17 mouse cellular contexts compared by ENCODE assay signal in the genomic region with DNA sequence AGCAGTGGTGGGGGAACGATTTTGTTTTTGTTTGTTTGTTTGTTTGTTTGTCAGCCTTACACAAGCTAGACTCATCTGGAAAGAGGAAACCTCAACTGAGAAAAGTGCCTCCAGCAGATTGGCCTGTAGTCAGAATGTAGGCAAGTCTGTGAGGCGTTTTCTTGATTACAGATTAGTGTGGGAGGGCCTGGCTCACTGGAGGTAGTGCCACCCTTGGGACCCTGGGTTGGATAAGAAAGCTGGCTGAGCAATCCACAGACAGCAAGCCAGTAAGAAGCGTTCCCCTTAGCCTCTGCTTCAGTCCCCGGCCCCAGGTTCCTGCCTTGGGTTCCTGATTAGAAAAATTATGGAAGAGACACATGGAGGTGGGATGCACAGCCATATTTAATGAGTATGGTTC. TPM values are rescaled to one million over a fixed set of nuclear protein-coding genes. Genes with fewer than 3 reads are reported as not detected.
A peak's percentile ranks its signal among the peaks of the same experiment; 100 is the strongest.
DNase-seq lines count a peak whose midpoint lies in the region; ATAC-seq and TF ChIP-seq lines count a peak whose summit lies in the region.
"Had no signal": no experiment of that assay in that cellular context is flagged by ENCODE, and none has a peak within 500 bp of the region (broad histone marks: within the 10 kb centered on the region; RNA-seq: fewer than 3 reads in every experiment).

No protein-coding gene starts in this region.

- 64% methylated on average over 4 of the region's 4 CpGs for WGBS in cerebellum, adult 2 months
- 52% methylated on average over 4 of the region's 4 CpGs for WGBS in liver, embryonic 12.5 days (ENCODE audit: insufficient replicate concordance)
- WGBS in liver, postnatal 0 days (ENCODE audit: insufficient replicate concordance): 62% methylated on average over 4 of the region's 4 CpGs

- no peak overlapping the region for H3K4me3 ChIP-seq in cerebellum, adult 2 months (replicated peaks; ENCODE audit: insufficient read depth, low read depth, low read length)
- H3K4me3 ChIP-seq in liver, embryonic 12.5 days: no peak overlapping the region
- no peak overlapping the region for H3K4me3 ChIP-seq in liver, postnatal 0 days (ENCODE audit: low read depth, low read length)
- no peak overlapping the region for H3K4me3 ChIP-seq in MEL (ENCODE audit: control insufficient read depth in 1 of 2, insufficient read depth in 1 of 2, low read depth in 2 of 2, low read length in 2 of 2)
- H3K4me3 ChIP-seq: embryonic facial prominence, embryonic 10.5 days; embryonic facial prominence, embryonic 12.5 days; forebrain, embryonic 13.5 days; forebrain, embryonic 15.5 days had no signal

- peak overlapping the region; percentile 99 for H3K27ac ChIP-seq in cerebellum, adult 2 months (ENCODE audit: insufficient read depth, low read length)
- peak overlapping the region; percentile 37; the same call in 1 of the 2 replicates for H3K27ac ChIP-seq in liver, embryonic 12.5 days
- H3K27ac ChIP-seq in liver, postnatal 0 days (ENCODE audit: low read depth): no peak overlapping the region
- no peak overlapping the region for H3K27ac ChIP-seq in MEL (ENCODE audit: control insufficient read depth, low read depth, low read length)
- H3K27ac ChIP-seq: forebrain, embryonic 13.5 days; forebrain, embryonic 15.5 days had no signal

- H3K9ac ChIP-seq in liver, embryonic 12.5 days: 0 out of 2 replicates have a peak overlapping the region, but pooled peaks have one; percentile 5
- no peak overlapping the region for H3K9ac ChIP-seq in liver, postnatal 0 days (replicated peaks)
- H3K9ac ChIP-seq in MEL (ENCODE audit: control insufficient read depth, low read depth, low read length, poor library complexity, severe bottlenecking): no peak overlapping the region
- H3K9ac ChIP-seq: embryonic facial prominence, embryonic 12.5 days; forebrain, embryonic 13.5 days; forebrain, embryonic 15.5 days; forebrain, postnatal 0 days had no signal

- H3K4me2 ChIP-seq in liver, embryonic 12.5 days: no peak overlapping the region
- H3K4me2 ChIP-seq in liver, postnatal 0 days (ENCODE audit: low read depth, low read length): no peak overlapping the region
- H3K4me2 ChIP-seq: embryonic facial prominence, embryonic 12.5 days; forebrain, embryonic 13.5 days; forebrain, embryonic 15.5 days had no signal

- no peaks in the 10 kb centered on the region for H3K9me3 ChIP-seq in liver, embryonic 12.5 days (replicated peaks)
- H3K9me3 ChIP-seq in liver, postnatal 0 days (ENCODE audit: low read length): no peaks in the 10 kb centered on the region
- H3K9me3 ChIP-seq in MEL (replicated peaks; ENCODE audit: insufficient read depth, low read length): no peaks in the 10 kb centered on the region
- H3K9me3 ChIP-seq: embryonic facial prominence, embryonic 10.5 days; embryonic facial prominence, embryonic 12.5 days; forebrain, embryonic 13.5 days; forebrain, embryonic 15.5 days had no signal

- no peaks in the 10 kb centered on the region for H3K27me3 ChIP-seq in cerebellum, adult 2 months (ENCODE audit: control insufficient read depth, insufficient read depth, low read length)
- H3K27me3 ChIP-seq in liver, embryonic 12.5 days (replicated peaks): peaks cover 18% of the 10 kb centered on the region
- no peaks in the 10 kb centered on the region for H3K27me3 ChIP-seq in liver, postnatal 0 days (ENCODE audit: insufficient read depth, low read length)
- H3K27me3 ChIP-seq in MEL (ENCODE audit: control insufficient read depth in 1 of 2, insufficient read depth in 2 of 2, low read length in 2 of 2): no peaks in the 10 kb centered on the region; a peak in 2 of 4 replicates
- H3K27me3 ChIP-seq: embryonic facial prominence, embryonic 12.5 days; forebrain, embryonic 13.5 days; forebrain, embryonic 15.5 days had no signal

- TF ChIP-seq POLR2A in cerebellum, adult 2 months (IDR thresholded peaks at IDR 0.05; ENCODE audit: borderline replicate concordance, insufficient read depth, low read length): no peak
- no peak for TF ChIP-seq POLR2A in MEL (IDR thresholded peaks at IDR 0.05; ENCODE audit: control insufficient read depth in 1 of 2, insufficient read depth in 1 of 2, low read depth in 1 of 2, low read length in 2 of 2, poor library complexity in 1 of 2)

- ATAC-seq in liver, embryonic 12.5 days: peak; percentile 61; the same call in 1 of the 2 replicates
- no peak for ATAC-seq in liver, postnatal 0 days
- ATAC-seq: forebrain, embryonic 13.5 days; forebrain, embryonic 15.5 days; forebrain, postnatal 0 days had no signal

- TF ChIP-seq RAD21 in MEL (IDR thresholded peaks at IDR 0.05; ENCODE audit: low read depth, low read length): no peak

- no peak for TF ChIP-seq CTCF in cerebellum, adult 2 months (IDR thresholded peaks at IDR 0.05; ENCODE audit: borderline replicate concordance, insufficient read depth, low read depth, low read length)
- TF ChIP-seq CTCF in liver, postnatal 0 days (IDR thresholded peaks at IDR 0.05; ENCODE audit: low read depth): no peak
- no peak for TF ChIP-seq CTCF in MEL (IDR thresholded peaks at IDR 0.05 in 2 of 3, conservative IDR thresholded peaks at IDR 0.05 in 1 of 3; ENCODE audit: control insufficient read depth in 1 of 3, insufficient read depth in 1 of 3, low read depth in 2 of 3, low read length in 3 of 3, poor library complexity in 1 of 3, severe bottlenecking in 1 of 3)

- no peaks in the 10 kb centered on the region for H3K36me3 ChIP-seq in liver, embryonic 12.5 days
- no peaks in the 10 kb centered on the region for H3K36me3 ChIP-seq in liver, postnatal 0 days (replicated peaks; ENCODE audit: insufficient read depth, low read length)
- H3K36me3 ChIP-seq in MEL (ENCODE audit: control insufficient read depth in 1 of 2, insufficient read depth in 2 of 2, low read length in 2 of 2): peaks cover 0 to 4% of the 10 kb centered on the region in 2 experiments; a peak in 1 of 4 replicates
- H3K36me3 ChIP-seq: embryonic facial prominence, embryonic 10.5 days; embryonic facial prominence, embryonic 12.5 days; forebrain, embryonic 15.5 days had no signal

- TF ChIP-seq EP300 in liver, postnatal 0 days (IDR thresholded peaks at IDR 0.05; ENCODE audit: low read depth): no peak
- no peak for TF ChIP-seq EP300 in MEL (IDR thresholded peaks at IDR 0.05; ENCODE audit: low read depth in 1 of 2, low read length in 2 of 2)

- H3K79me2 ChIP-seq in MEL (ENCODE audit: control insufficient read depth, insufficient read depth, low read length, poor library complexity): no peaks in the 10 kb centered on the region

- DNase-seq in cerebellum, adult 2 months: no peak
- no peak for DNase-seq in cerebellum, adult 9-11 months
- DNase-seq in liver, postnatal 0 days: no peak
- DNase-seq in MEL (ENCODE audit: low read depth, low spot score) (peak; percentile 22), NIH3T3 (ENCODE audit: low read depth) (peak; percentile 22)
- no peak for DNase-seq in c-Kit-positive CD71-positive TER-119-positive erythroid progenitor cells, embryonic 14.5 days (ENCODE audit: low spot score)
- DNase-seq: adrenal gland, adult 8-10 months; adrenal gland, postnatal 25 days; cerebellum, adult 11-12 months; cerebellum, adult 9-10 months; forebrain, postnatal 0 days had no signal

- H3K4me1 ChIP-seq in cerebellum, adult 2 months (ENCODE audit: control insufficient read depth, insufficient read depth, low read length): peaks cover 41% of the 10 kb centered on the region
- peaks cover 14% of the 10 kb centered on the region for H3K4me1 ChIP-seq in liver, embryonic 12.5 days
- no peaks in the 10 kb centered on the region for H3K4me1 ChIP-seq in liver, postnatal 0 days (ENCODE audit: insufficient read depth)
- H3K4me1 ChIP-seq in MEL (ENCODE audit: control insufficient read depth in 1 of 2, insufficient read depth in 2 of 2, low read length in 2 of 2): peaks cover 0 to 4% of the 10 kb centered on the region in 2 experiments; a peak in 2 of 4 replicates
- H3K4me1 ChIP-seq: forebrain, embryonic 13.5 days; forebrain, embryonic 15.5 days had no signal

TF ChIP-seq in MEL, 35 proteins besides CTCF, POLR2A, EP300 and RAD21:
- no peak for TF ChIP-seq TBP (IDR thresholded peaks at IDR 0.05; ENCODE audit: low read depth, low read length)
- TF ChIP-seq ZNF384 (IDR thresholded peaks at IDR 0.05; ENCODE audit: low read depth, low read length): no peak
- no peak for TF ChIP-seq POLR2AphosphoS5 (IDR thresholded peaks at IDR 0.05; ENCODE audit: borderline replicate concordance, low read depth, low read length)
- TF ChIP-seq POLR2AphosphoS2 (IDR thresholded peaks at IDR 0.05; ENCODE audit: low read length): no peak
- no peak for TF ChIP-seq BHLHE40 (IDR thresholded peaks at IDR 0.05; ENCODE audit: borderline replicate concordance, low read depth, low read length)
- TF ChIP-seq USF2 (IDR thresholded peaks at IDR 0.05; ENCODE audit: borderline replicate concordance in 1 of 2, insufficient read depth in 1 of 2, low read depth in 1 of 2, low read length in 2 of 2): no peak
- TF ChIP-seq HCFC1 (IDR thresholded peaks at IDR 0.05; ENCODE audit: low read depth, low read length): no peak
- no peak for TF ChIP-seq NELFE (IDR thresholded peaks at IDR 0.05; ENCODE audit: low read depth, low read length)
- no peak for TF ChIP-seq MAX (IDR thresholded peaks at IDR 0.05; ENCODE audit: low read length)
- TF ChIP-seq KAT2A (conservative IDR thresholded peaks at IDR 0.05; ENCODE audit: low read depth, low read length): no peak
- no peak for TF ChIP-seq ETS1 (IDR thresholded peaks at IDR 0.05; ENCODE audit: low read depth, low read length)
- TF ChIP-seq MAFK (IDR thresholded peaks at IDR 0.05; ENCODE audit: borderline replicate concordance, low read depth, low read length): no peak
- no peak for TF ChIP-seq SMC3 (IDR thresholded peaks at IDR 0.05; ENCODE audit: low read depth, low read length)
- no peak for TF ChIP-seq GATA1 (IDR thresholded peaks at IDR 0.05; ENCODE audit: low read depth, low read length)

RNA-seq across cellular contexts. Expression of gene Ltbp2, which starts 36.4 kb away (rescaled TPM):
- polyA plus RNA-seq in cerebellum, adult 2 months (2012; rRNA removed): 18.2 and 25.0 TPM in 2 replicates
- 0.39 and 0.42 TPM in 2 replicates for polyA plus RNA-seq in liver, embryonic 12.5 days (2016; fragmentation: Nextera tagmentation; extraction: Ambion mirVana)
- 0.31 and 0.59 TPM in 2 replicates for polyA plus RNA-seq in liver, postnatal 0 days (2015; fragmentation: Nextera tagmentation; extraction: Ambion mirVana)
- 0.08 TPM in 1 of 2 replicates, not detected in the other for total RNA-seq in MEL (2012; rRNA removed)
- under 1 TPM in 1 of 2 experiments, not detected in 1; 0.01 TPM for polyA plus RNA-seq in MEL (2012; ENCODE audit: insufficient read depth in 1 of 2, insufficient read length in 2 of 2, low read depth in 1 of 2, low replicate concordance in 2 of 2, missing spikeins in 1 of 2)
- polyA plus RNA-seq: forebrain, embryonic 11.5 days; forebrain, embryonic 13.5 days had no signal

Comparison
In these comparisons a context has a peak if more than half of its experiments do, and no peak if none do; other contexts are left out.
1. H3K27ac ChIP-seq: peak in cerebellum, adult 2 months (single experiment) and liver, embryonic 12.5 days (single experiment); none in liver, postnatal 0 days (single experiment) and MEL (single experiment).
2. DNase-seq: peak in MEL (single experiment) and NIH3T3 (single experiment); none in cerebellum, adult 2 months (0 of 2), cerebellum, adult 9-11 months (single experiment), liver, postnatal 0 days (single experiment) and c-Kit-positive CD71-positive TER-119-positive erythroid progenitor cells, embryonic 14.5 days (single experiment).
3. RNA of gene Ltbp2, which starts 36.4 kb away (polyA plus RNA-seq): 18.2 to 25.0 TPM in cerebellum, adult 2 months; 0.31 to 0.59 TPM in liver, postnatal 0 days, 0.39 to 0.42 TPM in liver, embryonic 12.5 days and 0.01 TPM in MEL; every median in the first group is over 10 times any median in the second.